Mouse (Mus musculus) bone marrow macrophage, adult 2 months (primary cell): ENCODE measurements around the gene Taf3. TPM values are rescaled to one million over a fixed set of nuclear protein-coding genes. Genes with fewer than 3 reads are reported as not detected.

ENCODE experiments used
- H3K27ac ChIP-seq: 2 replicates; pipeline ENCODE4 v1.5.1; 2012; ENCODE audit warnings: low read depth, low read length; ENCODE audit not compliant: insufficient read depth
- H3K4me1 ChIP-seq: 2 replicates; pipeline ENCODE4 v1.6.1; 2012; ENCODE audit warnings: low read length; ENCODE audit not compliant: control insufficient read depth, insufficient read depth
- H3K4me3 ChIP-seq: 2 replicates; pipeline ENCODE4 v1.5.1; 2012; ENCODE audit warnings: mild to moderate bottlenecking, low read length, moderate library complexity; ENCODE audit not compliant: insufficient read depth
- CTCF ChIP-seq: IDR thresholded peaks from 2 replicates; pipeline ENCODE4 v1.5.1; 2012; ENCODE audit warnings: low read depth, mild to moderate bottlenecking, low read length, moderate library complexity
- POLR2A ChIP-seq: IDR thresholded peaks from 2 replicates; pipeline ENCODE4 v1.6.1; 2012; ENCODE audit warnings: mild to moderate bottlenecking, low read depth, low read length, borderline replicate concordance
- polyA plus RNA-seq: library from polyadenylated mRNA; stranded (reverse); fragments of >200 nt; gene quantifications from 2 replicates; pipeline ENCODE4 v1.2.4, GENCODE M21; 2012; ENCODE audit not compliant: missing spikeins, insufficient read depth, insufficient read length

Gene Taf3
- polyA plus RNA-seq, 1 experiment: 13.2 TPM

DNA sequence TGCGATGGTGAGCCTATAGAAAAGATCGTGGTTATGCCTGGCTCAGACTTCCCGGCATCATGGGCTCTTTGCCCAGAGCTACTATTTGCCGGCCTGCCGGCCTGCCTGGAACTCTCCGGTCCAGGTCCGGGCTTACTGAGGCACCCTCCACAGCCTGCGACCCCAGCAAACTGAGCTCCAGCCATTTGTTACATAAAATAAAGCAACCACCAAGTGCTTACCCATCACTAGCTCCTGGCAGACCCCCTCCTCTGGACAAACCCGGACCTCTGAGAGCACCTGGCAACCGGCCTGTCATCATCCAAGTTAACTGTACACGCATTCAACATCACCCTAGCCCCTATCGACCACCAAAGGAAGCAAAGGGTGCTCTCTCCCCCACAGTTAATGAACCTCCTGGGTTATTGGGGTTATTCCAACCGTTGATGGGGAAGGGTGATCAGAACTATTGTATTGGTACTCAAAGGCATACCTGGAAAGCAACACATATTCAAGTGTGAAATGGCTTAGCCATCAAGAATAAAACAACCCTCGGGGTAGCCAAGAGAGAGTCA is 163.1 kb downstream of the Taf3 start:
- Histone ChIP-seq H3K4me3 (no peak overlapping the region), H3K27ac (no peak overlapping the region), H3K4me1 (peaks cover 5% of the 10 kb centered on the region)
- TF ChIP-seq POLR2A: no peak
- no peak for TF ChIP-seq CTCF

GRCm38 (mm10) chr2:9884533-9885216 is 163.7 kb downstream of the Taf3 start:
- H3K4me3 ChIP-seq: no peak overlapping the region
- TF ChIP-seq CTCF (no peak), POLR2A (no peak)
- no peak overlapping the region for H3K27ac ChIP-seq
- peaks cover 5% of the 10 kb centered on the region for H3K4me1 ChIP-seq

- Histone ChIP-seq H3K4me3 (no peak overlapping the region), H3K4me1 (peaks cover 5% of the 10 kb centered on the region), H3K27ac (no peak overlapping the region)
- TF ChIP-seq POLR2A: no peak
Observed at GRCm38 (mm10) chr2:9883803-9884532, 164.4 kb downstream of the Taf3 start.

- TF ChIP-seq CTCF (no peak), POLR2A (no peak)
- Histone ChIP-seq H3K27ac (no peak overlapping the region), H3K4me1 (0 out of 2 replicates have a peak, but pooled peaks cover 2% of the 10 kb centered on the region), H3K4me3 (peak overlapping the region; percentile 26)
Observed at GRCm38 (mm10) chr2:9882926-9883802, 165.2 kb downstream of the Taf3 start.

GRCm38 (mm10) chr2:9882371-9882925 is 165.9 kb downstream of the Taf3 start:
- Histone ChIP-seq H3K4me1 (0 out of 2 replicates have a peak, but pooled peaks cover 4% of the 10 kb centered on the region), H3K27ac (no peak overlapping the region), H3K4me3 (peak overlapping the region; percentile 26)
- TF ChIP-seq POLR2A (no peak), CTCF (no peak)

DNA sequence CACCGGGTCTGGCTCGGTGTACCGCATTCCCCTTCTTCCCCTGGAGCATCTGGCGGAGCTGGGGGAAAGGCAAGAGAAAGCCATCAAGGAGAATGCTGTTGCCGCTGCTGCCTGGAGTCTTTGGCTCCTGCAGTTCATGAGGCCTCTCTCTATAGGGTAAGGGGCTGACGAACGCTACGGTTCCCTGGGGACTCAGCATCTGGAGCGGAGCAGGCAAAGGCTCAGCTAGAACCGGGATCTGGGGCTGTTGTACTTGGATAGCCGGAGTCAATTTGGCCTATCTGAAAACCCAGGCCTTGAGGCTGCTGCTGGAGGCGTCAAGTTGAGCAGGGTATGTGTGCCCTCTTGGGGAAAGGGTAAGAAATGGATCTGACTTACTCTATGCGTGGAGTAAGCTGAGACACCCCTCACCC is 166.8 kb downstream of the Taf3 start:
- Histone ChIP-seq H3K27ac (no peak overlapping the region), H3K4me1 (0 out of 2 replicates have a peak, but pooled peaks cover 4% of the 10 kb centered on the region), H3K4me3 (no peak overlapping the region)
- no peak for TF ChIP-seq POLR2A
- TF ChIP-seq CTCF: no peak

DNA sequence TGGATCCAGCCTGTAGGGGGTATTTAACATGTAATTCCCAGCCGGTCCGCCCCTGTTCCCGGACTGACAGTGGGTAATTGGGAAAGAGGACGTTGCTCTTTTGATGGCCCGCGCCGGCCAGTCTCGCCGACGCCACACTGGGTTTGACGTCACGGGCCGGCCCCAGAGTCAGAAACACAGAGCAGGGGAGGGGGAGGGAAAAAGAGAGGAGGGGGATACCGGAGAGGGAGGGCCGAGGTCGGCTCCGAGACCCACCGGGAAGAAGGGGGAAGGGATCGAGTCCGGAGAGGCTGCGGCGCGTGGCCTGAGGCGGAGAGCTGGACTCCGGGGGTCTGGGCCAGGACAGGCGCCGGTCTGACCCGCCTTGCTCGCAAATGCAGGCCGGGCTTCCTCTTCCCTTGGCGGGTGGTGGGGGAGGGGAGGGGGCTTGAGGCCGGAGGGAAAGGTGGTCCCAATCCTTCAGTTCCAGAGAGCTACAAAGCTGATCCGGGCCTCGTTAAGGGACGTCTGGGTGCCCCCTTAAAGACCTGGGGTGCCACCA is 167.3 kb downstream of the Taf3 start, which contains the start of gene 4930412O13Rik:
TSS of gene 4930412O13Rik (plus strand) at position 202 of the 541 bp plus-strand sequence.
- 0 out of 2 replicates have a peak, but pooled peaks cover 4% of the 10 kb centered on the region for H3K4me1 ChIP-seq
- peak within 1 kb of the TSS; percentile 62 for H3K4me3 ChIP-seq
- no peak for TF ChIP-seq CTCF
- no peak for TF ChIP-seq POLR2A
- no peak within 1 kb of the TSS for H3K27ac ChIP-seq

DNA sequence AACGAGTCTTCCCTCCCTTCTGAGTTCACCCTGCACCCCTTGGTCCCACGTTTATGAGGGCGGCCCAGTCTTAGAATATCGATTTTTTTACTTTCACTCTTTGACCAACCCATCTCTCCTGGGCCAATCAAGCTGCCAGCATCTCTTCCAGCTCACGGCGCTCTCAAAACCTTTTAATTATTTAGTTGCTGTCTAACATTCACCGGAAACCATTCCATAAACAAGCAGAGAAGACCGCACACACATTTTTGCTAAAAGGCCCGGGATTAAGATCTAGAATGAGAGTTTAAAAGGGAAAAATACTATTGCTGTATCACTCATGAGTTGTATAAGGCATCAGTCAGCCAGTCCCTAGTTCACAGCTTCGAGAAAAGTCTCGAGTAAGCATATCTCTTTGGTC is 168.1 kb downstream of the Taf3 start:
- 0 out of 2 replicates have a peak, but pooled peaks cover 4% of the 10 kb centered on the region for H3K4me1 ChIP-seq
- no peak for TF ChIP-seq CTCF
- TF ChIP-seq POLR2A: no peak
- H3K4me3 ChIP-seq: peak overlapping the region; percentile 62
- H3K27ac ChIP-seq: no peak overlapping the region

- Histone ChIP-seq H3K4me3 (peak overlapping the region; percentile 62), H3K27ac (no peak overlapping the region)
- TF ChIP-seq CTCF: peak; percentile 63
- TF ChIP-seq POLR2A: no peak
Observed at GRCm38 (mm10) chr2:9879493-9879892, 168.9 kb downstream of the Taf3 start.

GRCm38 (mm10) chr2:9879092-9879491 is 169.3 kb downstream of the Taf3 start:
- Histone ChIP-seq H3K4me1 (0 out of 2 replicates have a peak, but pooled peaks cover 4% of the 10 kb centered on the region), H3K27ac (no peak overlapping the region), H3K4me3 (peak overlapping the region; percentile 62)
- TF ChIP-seq POLR2A: no peak
- no peak for TF ChIP-seq CTCF

More at GRCm38 (mm10) chr2:9879493-9879892, 168.9 kb downstream of the Taf3 start:
- H3K4me1 ChIP-seq: 0 out of 2 replicates have a peak, but pooled peaks cover 4% of the 10 kb centered on the region
